Mouse (Mus musculus) cerebellum, adult 2 months (tissue): Measurements from ENCODE around the gene Dntt.

Source experiments
- CTCF ChIP-seq: fragments of 200-500 bp; IDR thresholded peaks from 2 replicates; pipeline ENCODE4 v1.5.1; 2011; ENCODE audit warnings: low read depth, mild to moderate bottlenecking, control low read depth, low read length, moderate library complexity, borderline replicate concordance; ENCODE audit not compliant: insufficient read depth
- POLR2A ChIP-seq: fragments of 200-500 bp; IDR thresholded peaks from 2 replicates; pipeline ENCODE4 v1.6.1; 2011; ENCODE audit warnings: low read length, control low read depth, borderline replicate concordance; ENCODE audit not compliant: insufficient read depth

- TF ChIP-seq CTCF (no peak), POLR2A (no peak)
Observed at GRCm38 (mm10) chr19:41019164-41019675, 9.9 kb upstream of the Dntt start.
